Mouse (Mus musculus) lung, postnatal 0 days (tissue): ENCODE data around the gene Tfcp2. TPM values are rescaled to one million over a fixed set of nuclear protein-coding genes. Genes with fewer than 3 reads are reported as not detected.
A peak's percentile ranks its signal among the peaks of the same experiment; 100 is the strongest.

Experiments
- ATAC-seq: fragments of 200-750 bp; cut with Nextera tagmentation; 2 replicates; pipeline ENCODE4 v1.8.0; 2017; ENCODE audit warnings: moderate library complexity
- DNase-seq: peaks from one replicate; pipeline ENCODE4 v3.0.0-alpha.2; 2016; ENCODE audit warnings: low spot score
- H3K27ac ChIP-seq: fragments of 300-500 bp; sonication (generic); 2 replicates; pipeline ENCODE4 v1.5.1; 2014; ENCODE audit warnings: antibody characterized with exemption, mild to moderate bottlenecking, low read length, mixed read lengths
- H3K27me3 ChIP-seq: fragments of 300-500 bp; sonication (generic); replicated peaks from 2 replicates; pipeline ENCODE4 v1.6.1; 2014; ENCODE audit warnings: low read length, mixed read lengths; ENCODE audit not compliant: insufficient read depth
- H3K36me3 ChIP-seq: fragments of 300-500 bp; sonication (generic); 2 replicates; pipeline ENCODE4 v1.6.1; 2014; ENCODE audit warnings: low read length, mixed read lengths; ENCODE audit not compliant: insufficient read depth
- H3K4me1 ChIP-seq: fragments of 300-500 bp; sonication (generic); 2 replicates; pipeline ENCODE4 v1.6.1; 2014; ENCODE audit warnings: antibody characterized with exemption, low read depth, low read length, mixed read lengths; ENCODE audit not compliant: insufficient read depth
- H3K4me2 ChIP-seq: fragments of 300-500 bp; sonication (generic); replicated peaks from 2 replicates; pipeline ENCODE4 v1.6.1; 2014; ENCODE audit warnings: low read depth, mild to moderate bottlenecking, low read length, moderate library complexity, mixed read lengths
- H3K4me3 ChIP-seq: fragments of 300-500 bp; sonication (generic); 2 replicates; pipeline ENCODE4 v1.5.1; 2014; ENCODE audit warnings: low read depth, low read length
- H3K9ac ChIP-seq: fragments of 300-500 bp; sonication (generic); replicated peaks from 2 replicates; pipeline ENCODE4 v1.6.1; 2014; ENCODE audit warnings: low read depth, mild to moderate bottlenecking
- H3K9me3 ChIP-seq: fragments of 300-500 bp; sonication (generic); 2 replicates; pipeline ENCODE4 v1.6.1; 2016; ENCODE audit warnings: low read length, mixed read lengths
- CTCF ChIP-seq: IDR thresholded peaks from 2 replicates; pipeline ENCODE4 v1.5.1; 2016; ENCODE audit warnings: antibody characterized with exemption, mild to moderate bottlenecking
- EP300 ChIP-seq: IDR thresholded peaks from 2 replicates; pipeline ENCODE4 v1.6.1; 2016; ENCODE audit warnings: antibody characterized with exemption, mild to moderate bottlenecking, control low read depth
- WGBS: fragments of 180-500 bp; shearing (Covaris S2); extraction: QIAGEN DNeasy Blood & Tissue Kit; methylation state at CpG from one replicate; pipeline ENCODE4 v1.1.7; 2014; 5-methylcytosine and 5-hydroxymethylcytosine counted together
- polyA plus RNA-seq: library from polyadenylated mRNA; unstranded; fragments of >200 nt; fragmentation: Nextera tagmentation; extraction: Ambion mirVana; gene quantifications from 2 replicates; pipeline ENCODE4 v1.2.1, GENCODE M21; 2015

Tfcp2 gene
- polyA plus RNA-seq, 1 experiment from 2014 or later: 13.9 TPM

DNA sequence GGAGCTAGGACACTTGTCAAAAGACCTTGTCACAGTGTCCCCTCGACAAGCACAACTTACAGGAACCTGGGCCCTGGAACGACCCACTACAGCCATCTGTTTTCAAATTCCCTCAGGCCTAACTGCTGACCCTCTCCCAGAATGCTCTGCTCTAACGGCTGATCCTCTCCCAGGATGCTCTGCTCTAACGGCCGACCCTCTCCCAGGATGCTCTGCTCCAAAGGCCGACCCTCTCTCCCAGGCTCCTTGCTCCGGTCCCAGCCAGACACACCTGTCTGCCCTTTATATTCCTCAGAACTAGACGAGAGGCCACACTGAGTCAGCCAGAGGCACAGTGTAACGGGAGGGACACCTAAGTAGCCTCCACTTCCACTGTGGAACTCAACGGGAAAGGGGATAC lies 28.3 kb upstream of the Tfcp2 start:
- ATAC-seq (no peak), DNase-seq (no peak)
- no peak overlapping the region for H3K4me2 ChIP-seq
- 91% methylated on average over 10 of the region's 10 CpGs for WGBS
- H3K9me3 ChIP-seq: no peaks in the 10 kb centered on the region
- no peaks in the 10 kb centered on the region for H3K27me3 ChIP-seq
- H3K4me3 ChIP-seq: no peak overlapping the region
- TF ChIP-seq EP300: no peak
- H3K27ac ChIP-seq: no peak overlapping the region
- H3K9ac ChIP-seq: no peak overlapping the region
- H3K36me3 ChIP-seq: 0 out of 2 replicates have a peak, but pooled peaks cover 5% of the 10 kb centered on the region
- no peaks in the 10 kb centered on the region for H3K4me1 ChIP-seq

- TF ChIP-seq EP300 (no peak), CTCF (no peak)
- H3K9me3 ChIP-seq: no peaks in the 10 kb centered on the region
- DNase-seq: no peak
- no peak overlapping the region for H3K4me3 ChIP-seq
- H3K27me3 ChIP-seq: no peaks in the 10 kb centered on the region
- peaks cover 11% of the 10 kb centered on the region; the same call in 1 of the 2 replicates for H3K4me1 ChIP-seq
- WGBS: 89% methylated on average over 16 of the region's 16 CpGs
- H3K36me3 ChIP-seq: 0 out of 2 replicates have a peak, but pooled peaks cover 5% of the 10 kb centered on the region
- ATAC-seq: no peak
- no peak overlapping the region for H3K27ac ChIP-seq
- H3K4me2 ChIP-seq: no peak overlapping the region
- no peak overlapping the region for H3K9ac ChIP-seq
Observed at GRCm38 (mm10) chr15:100577972-100578371, 26.2 kb upstream of the Tfcp2 start.

DNA sequence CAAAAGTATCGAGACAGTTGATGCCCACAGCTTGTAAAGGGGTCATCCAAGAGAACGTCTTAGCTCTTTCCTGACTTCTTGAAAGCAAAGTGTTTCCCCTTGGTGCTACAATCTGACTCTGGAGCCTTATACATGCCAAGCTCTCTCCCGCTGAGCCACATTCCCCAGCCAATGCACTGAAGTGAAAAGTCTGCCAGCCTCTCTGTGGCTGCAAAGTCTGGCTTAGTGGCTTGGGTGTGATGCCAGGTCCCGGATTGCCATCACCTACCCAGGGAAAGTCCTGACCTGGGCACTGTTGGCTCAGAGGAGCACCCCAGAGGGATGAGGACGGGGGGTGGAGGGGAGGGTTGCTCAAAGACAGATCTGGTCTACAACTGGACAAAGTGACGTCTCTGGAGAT lies 25.0 kb upstream of the Tfcp2 start:
- Histone ChIP-seq H3K27me3 (no peaks in the 10 kb centered on the region), H3K27ac (no peak overlapping the region), H3K36me3 (0 out of 2 replicates have a peak, but pooled peaks cover 5% of the 10 kb centered on the region), H3K9ac (no peak overlapping the region), H3K4me3 (no peak overlapping the region), H3K4me2 (no peak overlapping the region), H3K4me1 (peaks cover 11% of the 10 kb centered on the region; the same call in 1 of the 2 replicates), H3K9me3 (no peaks in the 10 kb centered on the region)
- 75% methylated on average over 6 of the region's 6 CpGs for WGBS
- DNase-seq (no peak), ATAC-seq (no peak)
- no peak for TF ChIP-seq EP300
- no peak for TF ChIP-seq CTCF

DNA sequence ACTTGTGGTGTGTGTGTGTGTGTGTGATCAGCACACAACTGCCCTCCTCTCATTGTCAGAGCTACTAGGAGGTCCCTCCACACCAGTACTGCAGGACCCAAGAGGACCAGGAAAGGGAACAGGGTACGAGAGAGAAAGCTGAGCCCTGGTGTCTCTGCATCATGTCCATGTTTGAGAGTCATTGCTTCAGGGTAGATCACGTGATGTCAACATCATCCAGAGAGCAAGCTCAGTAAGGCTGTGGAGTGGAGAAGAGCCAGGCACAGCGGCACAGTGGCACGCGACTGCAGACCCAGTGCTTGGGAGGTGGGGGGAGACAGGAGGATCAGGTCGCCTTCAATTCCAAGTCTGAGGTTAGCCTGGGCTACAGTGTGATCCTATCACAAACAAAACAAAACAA lies 24.6 kb upstream of the Tfcp2 start:
- DNase-seq (no peak), ATAC-seq (no peak)
- WGBS: 92% methylated on average over 6 of the region's 6 CpGs

GRCm38 (mm10) chr15:100575366-100575765 lies 23.6 kb upstream of the Tfcp2 start:
- Histone ChIP-seq H3K4me3 (no peak overlapping the region), H3K4me2 (no peak overlapping the region), H3K27ac (peak overlapping the region; percentile 71), H3K27me3 (no peaks in the 10 kb centered on the region), H3K9ac (no peak overlapping the region), H3K9me3 (no peaks in the 10 kb centered on the region), H3K36me3 (0 out of 2 replicates have a peak, but pooled peaks cover under 1% of the 10 kb centered on the region), H3K4me1 (peaks cover 11% of the 10 kb centered on the region; the same call in 1 of the 2 replicates)
- WGBS: 82% methylated on average over 12 of the region's 12 CpGs
- ATAC-seq (no peak), DNase-seq (no peak)
- no peak for TF ChIP-seq CTCF
- TF ChIP-seq EP300: no peak

More for the DNA sequence above, 24.6 kb upstream of the Tfcp2 start:
- no peaks in the 10 kb centered on the region for H3K9me3 ChIP-seq
- H3K4me2 ChIP-seq: no peak overlapping the region
- H3K36me3 ChIP-seq: 0 out of 2 replicates have a peak, but pooled peaks cover 5% of the 10 kb centered on the region
- H3K9ac ChIP-seq: no peak overlapping the region
- TF ChIP-seq EP300: no peak
- TF ChIP-seq CTCF: no peak
- no peak overlapping the region for H3K4me3 ChIP-seq
- no peaks in the 10 kb centered on the region for H3K27me3 ChIP-seq
- peaks cover 11% of the 10 kb centered on the region; the same call in 1 of the 2 replicates for H3K4me1 ChIP-seq
- no peak overlapping the region for H3K27ac ChIP-seq

GRCm38 (mm10) chr15:100574378-100574777 lies 22.6 kb upstream of the Tfcp2 start:
- DNase-seq (peak; percentile 9), ATAC-seq (peak; percentile 46)
- Histone ChIP-seq H3K4me3 (no peak overlapping the region), H3K27ac (peak overlapping the region; percentile 71), H3K4me1 (peaks cover 11% of the 10 kb centered on the region; the same call in 1 of the 2 replicates), H3K36me3 (no peaks in the 10 kb centered on the region), H3K4me2 (no peak overlapping the region), H3K27me3 (no peaks in the 10 kb centered on the region), H3K9ac (0 out of 2 replicates have a peak overlapping the region, but pooled peaks have one; percentile 16), H3K9me3 (no peaks in the 10 kb centered on the region)
- WGBS: 43% methylated on average over 2 of the region's 2 CpGs
- TF ChIP-seq EP300: no peak
- TF ChIP-seq CTCF: no peak

- no peaks in the 10 kb centered on the region for H3K9me3 ChIP-seq
- H3K9ac ChIP-seq: 0 out of 2 replicates have a peak overlapping the region, but pooled peaks have one; percentile 16
- peak overlapping the region; percentile 71 for H3K27ac ChIP-seq
- H3K4me3 ChIP-seq: no peak overlapping the region
- no peak overlapping the region for H3K4me2 ChIP-seq
- ATAC-seq: peak; percentile 72
- peak; percentile 69 for DNase-seq
- H3K4me1 ChIP-seq: peaks cover 11% of the 10 kb centered on the region; the same call in 1 of the 2 replicates
- WGBS: 13% methylated on average over 6 of the region's 6 CpGs
- no peaks in the 10 kb centered on the region for H3K27me3 ChIP-seq
- TF ChIP-seq CTCF: no peak
- TF ChIP-seq EP300: no peak
- no peaks in the 10 kb centered on the region for H3K36me3 ChIP-seq
Observed at GRCm38 (mm10) chr15:100573946-100574345, 22.1 kb upstream of the Tfcp2 start.
